Mouse (Mus musculus): ENCODE results near the gene P2ry2. TPM values are rescaled to one million over a fixed set of nuclear protein-coding genes. Genes with fewer than 3 reads are reported as not detected.

P2ry2 gene
- polyA plus RNA-seq, 1 experiment: 4.5 TPM

- no peaks in the 10 kb centered on the region for H3K79me2 ChIP-seq (ENCODE audit: control insufficient read depth, insufficient read depth)
- no peak overlapping the region for H3K4me3 ChIP-seq (ENCODE audit: insufficient read depth, poor library complexity, severe bottlenecking)
- TF ChIP-seq FOSL1 (IDR thresholded peaks at IDR 0.05; ENCODE audit: insufficient read depth, low read length, poor library complexity, severe bottlenecking) (no peak), MYOG (IDR thresholded peaks at IDR 0.05; ENCODE audit: control insufficient read depth, extremely low read depth, insufficient read length) (no peak), MYOD1 (IDR thresholded peaks at IDR 0.05; ENCODE audit: control insufficient read depth, insufficient read length, low read depth) (no peak), MAX (IDR thresholded peaks at IDR 0.05) (no peak), CEBPB (IDR thresholded peaks at IDR 0.05; ENCODE audit: low read depth) (no peak), CTCF (IDR thresholded peaks at IDR 0.05; ENCODE audit: control insufficient read depth, insufficient read depth, insufficient read length) (no peak), USF1 (IDR thresholded peaks at IDR 0.05; ENCODE audit: low read depth) (no peak)
- no peaks in the 10 kb centered on the region for H3K36me3 ChIP-seq (ENCODE audit: control insufficient read depth, insufficient read depth)
- no peak overlapping the region for H3ac ChIP-seq (ENCODE audit: control insufficient read depth, insufficient read length, low read depth)
- no peaks in the 10 kb centered on the region for H3K79me3 ChIP-seq (ENCODE audit: low read depth)
- no peaks in the 10 kb centered on the region for H3K27me3 ChIP-seq (ENCODE audit: control insufficient read depth, insufficient read depth, insufficient read length)
Measured at GRCm38 (mm10) chr7:100984452-100985395, 27.9 kb downstream of the P2ry2 start.

DNA sequence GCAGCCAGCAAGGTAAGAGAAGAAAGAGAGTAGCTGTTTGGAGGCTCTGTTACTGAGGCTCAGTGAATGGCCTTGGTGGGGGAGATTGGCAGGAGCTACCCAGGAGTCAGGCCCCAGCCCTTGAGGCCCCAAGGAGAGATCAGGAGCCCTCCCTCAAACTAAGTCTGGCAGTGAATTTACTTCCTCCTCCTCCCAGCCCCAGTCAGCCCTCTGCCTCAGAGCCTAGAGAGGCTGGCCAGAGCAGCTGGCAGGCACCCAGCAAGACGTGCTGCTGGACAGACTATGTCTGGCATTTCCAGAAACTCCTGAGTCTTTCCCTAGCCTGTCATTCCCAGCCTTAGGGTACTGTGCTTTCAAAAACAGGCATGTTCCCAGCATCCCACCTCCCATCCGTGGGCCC is 33.5 kb downstream of the P2ry2 start:
- Histone ChIP-seq H3K4me3 (ENCODE audit: insufficient read depth, poor library complexity, severe bottlenecking) (no peak overlapping the region), H3K27me3 (ENCODE audit: control insufficient read depth, insufficient read depth, insufficient read length) (no peaks in the 10 kb centered on the region), H3K79me3 (ENCODE audit: low read depth) (no peaks in the 10 kb centered on the region), H3K36me3 (ENCODE audit: control insufficient read depth, insufficient read depth) (no peaks in the 10 kb centered on the region), H3ac (ENCODE audit: control insufficient read depth, insufficient read length, low read depth) (no peak overlapping the region), H3K79me2 (ENCODE audit: control insufficient read depth, insufficient read depth) (no peaks in the 10 kb centered on the region)
- TF ChIP-seq FOSL1 (IDR thresholded peaks at IDR 0.05; ENCODE audit: insufficient read depth, low read length, poor library complexity, severe bottlenecking): no peak
- TF ChIP-seq MYOD1 (IDR thresholded peaks at IDR 0.05; ENCODE audit: control insufficient read depth, insufficient read length, low read depth): no peak
- no peak for TF ChIP-seq MAX (IDR thresholded peaks at IDR 0.05)
- no peak for TF ChIP-seq USF1 (IDR thresholded peaks at IDR 0.05; ENCODE audit: low read depth)
- no peak for TF ChIP-seq MYOG (IDR thresholded peaks at IDR 0.05; ENCODE audit: control insufficient read depth, extremely low read depth, insufficient read length)
- no peak for TF ChIP-seq CEBPB (IDR thresholded peaks at IDR 0.05; ENCODE audit: low read depth)
- TF ChIP-seq CTCF (IDR thresholded peaks at IDR 0.05; ENCODE audit: control insufficient read depth, insufficient read depth, insufficient read length): no peak

- Histone ChIP-seq H3K79me3 (ENCODE audit: low read depth) (no peaks in the 10 kb centered on the region), H3ac (ENCODE audit: control insufficient read depth, insufficient read length, low read depth) (no peak overlapping the region), H3K79me2 (ENCODE audit: control insufficient read depth, insufficient read depth) (no peaks in the 10 kb centered on the region), H3K36me3 (ENCODE audit: control insufficient read depth, insufficient read depth) (no peaks in the 10 kb centered on the region), H3K4me3 (ENCODE audit: insufficient read depth, poor library complexity, severe bottlenecking) (no peak overlapping the region), H3K27me3 (ENCODE audit: control insufficient read depth, insufficient read depth, insufficient read length) (no peaks in the 10 kb centered on the region)
- TF ChIP-seq CEBPB (IDR thresholded peaks at IDR 0.05; ENCODE audit: low read depth) (no peak), MYOD1 (IDR thresholded peaks at IDR 0.05; ENCODE audit: control insufficient read depth, insufficient read length, low read depth) (no peak), USF1 (IDR thresholded peaks at IDR 0.05; ENCODE audit: low read depth) (no peak)
Measured at GRCm38 (mm10) chr7:100978171-100978570, 34.5 kb downstream of the P2ry2 start.

GRCm38 (mm10) chr7:100974135-100974903 is 38.3 kb downstream of the P2ry2 start, which contains the start of gene P2ry6:
Gene P2ry6, minus strand, starts transcription at chr7:100974649.
- Histone ChIP-seq H3K79me2 (ENCODE audit: control insufficient read depth, insufficient read depth) (no peaks in the 10 kb centered on the region), H3K27me3 (ENCODE audit: control insufficient read depth, insufficient read depth, insufficient read length) (no peaks in the 10 kb centered on the region), H3K79me3 (ENCODE audit: low read depth) (no peaks in the 10 kb centered on the region), H3ac (ENCODE audit: control insufficient read depth, insufficient read length, low read depth) (no peak within 1 kb of the TSS), H3K4me3 (ENCODE audit: insufficient read depth, poor library complexity, severe bottlenecking) (no peak within 1 kb of the TSS), H3K36me3 (ENCODE audit: control insufficient read depth, insufficient read depth) (no peaks in the 10 kb centered on the region)
- TF ChIP-seq USF1 (IDR thresholded peaks at IDR 0.05; ENCODE audit: low read depth) (no peak), MYOD1 (IDR thresholded peaks at IDR 0.05; ENCODE audit: control insufficient read depth, insufficient read length, low read depth) (no peak), FOSL1 (IDR thresholded peaks at IDR 0.05; ENCODE audit: insufficient read depth, low read length, poor library complexity, severe bottlenecking) (no peak), CTCF (IDR thresholded peaks at IDR 0.05; ENCODE audit: control insufficient read depth, insufficient read depth, insufficient read length) (no peak), MYOG (IDR thresholded peaks at IDR 0.05; ENCODE audit: control insufficient read depth, extremely low read depth, insufficient read length) (no peak), CEBPB (IDR thresholded peaks at IDR 0.05; ENCODE audit: low read depth) (no peak), MAX (IDR thresholded peaks at IDR 0.05) (no peak)

GRCm38 (mm10) chr7:100972875-100973274 is 39.8 kb downstream of the P2ry2 start:
- no peak for TF ChIP-seq CEBPB (IDR thresholded peaks at IDR 0.05; ENCODE audit: low read depth)
- no peak for TF ChIP-seq MAX (IDR thresholded peaks at IDR 0.05)
- TF ChIP-seq USF1 (IDR thresholded peaks at IDR 0.05; ENCODE audit: low read depth): no peak
- TF ChIP-seq CTCF (IDR thresholded peaks at IDR 0.05; ENCODE audit: control insufficient read depth, insufficient read depth, insufficient read length): no peak

More at GRCm38 (mm10) chr7:100972875-100973274, 39.8 kb downstream of the P2ry2 start:
- Histone ChIP-seq H3K27me3 (ENCODE audit: control insufficient read depth, insufficient read depth, insufficient read length) (no peaks in the 10 kb centered on the region), H3ac (ENCODE audit: control insufficient read depth, insufficient read length, low read depth) (no peak overlapping the region), H3K79me2 (ENCODE audit: control insufficient read depth, insufficient read depth) (no peaks in the 10 kb centered on the region), H3K79me3 (ENCODE audit: low read depth) (no peaks in the 10 kb centered on the region), H3K36me3 (ENCODE audit: control insufficient read depth, insufficient read depth) (no peaks in the 10 kb centered on the region), H3K4me3 (ENCODE audit: insufficient read depth, poor library complexity, severe bottlenecking) (no peak overlapping the region)

Data from C2C12 (cell line).